Comparison of ENCODE assay signal across 16 mouse cellular contexts in the genomic region with DNA sequence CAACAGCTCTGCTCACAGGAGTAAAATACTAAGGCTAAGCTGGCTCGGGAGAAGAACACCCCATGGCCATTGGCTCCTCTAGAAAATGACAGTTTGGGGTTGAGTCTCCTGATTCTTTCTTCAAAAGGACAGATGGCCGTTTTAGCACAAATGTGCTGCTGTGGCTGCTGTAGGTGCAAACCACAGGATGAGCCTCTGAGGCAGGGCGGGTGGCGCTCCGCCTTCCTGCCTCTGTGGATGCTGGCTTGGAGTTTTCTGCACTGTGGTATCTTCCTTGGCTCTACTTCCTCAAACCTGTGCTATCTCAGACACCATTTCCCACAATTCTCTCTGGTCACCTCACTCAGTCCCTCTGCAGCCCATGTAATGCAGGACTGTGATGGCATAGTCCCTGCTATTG.
DNase-seq lines count a peak whose midpoint lies in the region; ATAC-seq and TF ChIP-seq lines count a peak whose summit lies in the region.
"Had no signal": no experiment of that assay in that cellular context is flagged by ENCODE, and none has a peak within 500 bp of the region (broad histone marks: within the 10 kb centered on the region; RNA-seq: fewer than 3 reads in every experiment).

No protein-coding gene starts in this region.

- in situ Hi-C loops in ES-E14 (cut with MboI; ENCODE audit: low sequenced_read_pairs in 2 of 2, unreplicated experiment in 2 of 2): no loop called here

- no peak for ATAC-seq in hindbrain, embryonic 12.5 days (ENCODE audit: low FRiP score)
- no peak for ATAC-seq in hindbrain, embryonic 16.5 days
- no peak for ATAC-seq in forebrain, embryonic 11.5 days (replicated peaks; ENCODE audit: low FRiP score)
- ATAC-seq: liver, postnatal 0 days had no signal

- no peaks in the 10 kb centered on the region for H3K9me3 ChIP-seq in hindbrain, embryonic 12.5 days (replicated peaks)
- H3K9me3 ChIP-seq in hindbrain, embryonic 16.5 days (ENCODE audit: control insufficient read depth, low read length): no peaks in the 10 kb centered on the region
- no peaks in the 10 kb centered on the region for H3K9me3 ChIP-seq in ES-E14 (ENCODE audit: control insufficient read depth, insufficient read depth, low read depth, low read length)
- no peaks in the 10 kb centered on the region for H3K9me3 ChIP-seq in limb, embryonic 10.5 days (replicated peaks)
- H3K9me3 ChIP-seq in forebrain, embryonic 11.5 days (ENCODE audit: control insufficient read depth, low read length): no peaks in the 10 kb centered on the region; the same call in 1 of the 2 replicates
- H3K9me3 ChIP-seq: midbrain, embryonic 12.5 days; neural tube, embryonic 13.5 days; stomach, embryonic 15.5 days had no signal

- no peak overlapping the region for H3K9ac ChIP-seq in hindbrain, embryonic 12.5 days
- no peak overlapping the region for H3K9ac ChIP-seq in hindbrain, embryonic 16.5 days (ENCODE audit: low read depth, low read length)
- H3K9ac ChIP-seq in ES-E14 (ENCODE audit: insufficient read depth, low read depth, low read length, poor library complexity, severe bottlenecking): no peak overlapping the region
- no peak overlapping the region for H3K9ac ChIP-seq in forebrain, embryonic 11.5 days (ENCODE audit: low read length)
- H3K9ac ChIP-seq: liver, postnatal 0 days; midbrain, embryonic 12.5 days; neural tube, embryonic 13.5 days; stomach, embryonic 15.5 days had no signal

- peaks cover 24% of the 10 kb centered on the region for H3K4me1 ChIP-seq in hindbrain, embryonic 12.5 days
- H3K4me1 ChIP-seq in hindbrain, embryonic 16.5 days (ENCODE audit: control insufficient read depth, insufficient read depth, low read depth, low read length): peaks cover 6% of the 10 kb centered on the region; the same call in 1 of the 2 replicates
- H3K4me1 ChIP-seq in ES-E14 (ENCODE audit: control insufficient read depth in 2 of 2, insufficient read depth in 2 of 2, low read length in 2 of 2, poor library complexity in 1 of 2): no peaks in the 10 kb centered on the region; a peak in 1 of 4 replicates
- peaks cover 64% of the 10 kb centered on the region for H3K4me1 ChIP-seq in limb, embryonic 10.5 days
- H3K4me1 ChIP-seq in forebrain, embryonic 11.5 days (replicated peaks; ENCODE audit: control insufficient read depth, insufficient read depth, low read length): peaks cover 2% of the 10 kb centered on the region; the same call in 1 of the 2 replicates

- WGBS in hindbrain, embryonic 12.5 days: 66% methylated on average over 5 of the region's 5 CpGs
- 72% methylated on average over 5 of the region's 5 CpGs for WGBS in hindbrain, embryonic 16.5 days
- WGBS in limb, embryonic 10.5 days: 56% methylated on average over 5 of the region's 5 CpGs
- 79% methylated on average over 5 of the region's 5 CpGs for WGBS in forebrain, embryonic 11.5 days

- no peak overlapping the region for H3K4me3 ChIP-seq in hindbrain, embryonic 12.5 days
- no peak overlapping the region for H3K4me3 ChIP-seq in hindbrain, embryonic 16.5 days (ENCODE audit: low read length)
- 0 out of 4 replicates have a peak overlapping the region, but pooled peaks of 1 of the 2 experiments have one; percentile 10 for H3K4me3 ChIP-seq in ES-E14 (ENCODE audit: insufficient read depth in 1 of 2, low read depth in 1 of 2, low read length in 2 of 2, poor library complexity in 1 of 2, severe bottlenecking in 1 of 2)
- H3K4me3 ChIP-seq in limb, embryonic 10.5 days: no peak overlapping the region
- H3K4me3 ChIP-seq in forebrain, embryonic 11.5 days (ENCODE audit: low read depth, low read length): no peak overlapping the region
- H3K4me3 ChIP-seq: heart, adult 2 months; midbrain, embryonic 12.5 days; neural tube, embryonic 13.5 days; stomach, embryonic 15.5 days had no signal

- peak; percentile 13 for DNase-seq in ES-E14 (ENCODE audit: low read depth, low spot score)
- no peak for DNase-seq in limb, embryonic 10.5 days (ENCODE audit: low spot score)
- DNase-seq in thymus, postnatal 14 days: peak; percentile 81
- DNase-seq in retina, embryonic 14.5 days (ENCODE audit: low spot score): no peak
- no peak for DNase-seq in heart, adult 18-20 months
- no peak for DNase-seq in forebrain, embryonic 11.5 days (ENCODE audit: low spot score)
- DNase-seq: adrenal gland, adult 2 months; cerebellum, adult 11 months; heart, adult 2 months; kidney, postnatal 14 days; liver, postnatal 0 days had no signal

- 0 out of 2 replicates have a peak overlapping the region, but pooled peaks have one; percentile 41 for H3K27ac ChIP-seq in hindbrain, embryonic 12.5 days
- H3K27ac ChIP-seq in hindbrain, embryonic 16.5 days (ENCODE audit: low read depth, low read length): no peak overlapping the region
- H3K27ac ChIP-seq in ES-E14 (ENCODE audit: insufficient read depth, low read depth, low read length, poor library complexity, severe bottlenecking): no peak overlapping the region
- H3K27ac ChIP-seq in limb, embryonic 10.5 days: peak overlapping the region; percentile 61
- no peak overlapping the region for H3K27ac ChIP-seq in forebrain, embryonic 11.5 days (ENCODE audit: low read depth, low read length)
- H3K27ac ChIP-seq: heart, adult 2 months; midbrain, embryonic 12.5 days; stomach, embryonic 15.5 days had no signal

- no peak overlapping the region for H3K4me2 ChIP-seq in hindbrain, embryonic 12.5 days (replicated peaks)
- no peak overlapping the region for H3K4me2 ChIP-seq in hindbrain, embryonic 16.5 days (ENCODE audit: low read length)
- no peak overlapping the region for H3K4me2 ChIP-seq in forebrain, embryonic 11.5 days (ENCODE audit: low read depth, low read length, severe bottlenecking)
- H3K4me2 ChIP-seq: midbrain, embryonic 12.5 days; neural tube, embryonic 13.5 days; stomach, embryonic 15.5 days had no signal

- H3K27me3 ChIP-seq in hindbrain, embryonic 12.5 days: no peaks in the 10 kb centered on the region
- H3K27me3 ChIP-seq in hindbrain, embryonic 16.5 days (replicated peaks; ENCODE audit: control insufficient read depth, insufficient read depth, low read length): no peaks in the 10 kb centered on the region
- H3K27me3 ChIP-seq in limb, embryonic 10.5 days (ENCODE audit: low read depth, poor library complexity, severe bottlenecking): no peaks in the 10 kb centered on the region
- H3K27me3 ChIP-seq in forebrain, embryonic 11.5 days (ENCODE audit: control insufficient read depth, insufficient read depth, low read length): no peaks in the 10 kb centered on the region
- H3K27me3 ChIP-seq: midbrain, embryonic 12.5 days; neural tube, embryonic 13.5 days; stomach, embryonic 15.5 days had no signal

- H3K36me3 ChIP-seq in hindbrain, embryonic 12.5 days: no peaks in the 10 kb centered on the region
- no peaks in the 10 kb centered on the region for H3K36me3 ChIP-seq in hindbrain, embryonic 16.5 days (ENCODE audit: control insufficient read depth, insufficient read depth, low read length)
- no peaks in the 10 kb centered on the region for H3K36me3 ChIP-seq in ES-E14 (ENCODE audit: control insufficient read depth, insufficient read depth, low read length, poor library complexity, severe bottlenecking)
- no peaks in the 10 kb centered on the region for H3K36me3 ChIP-seq in limb, embryonic 10.5 days
- H3K36me3 ChIP-seq in forebrain, embryonic 11.5 days (ENCODE audit: control insufficient read depth, insufficient read depth, low read length): no peaks in the 10 kb centered on the region
- H3K36me3 ChIP-seq: midbrain, embryonic 12.5 days; neural tube, embryonic 13.5 days; stomach, embryonic 15.5 days had no signal

TF ChIP-seq in ES-E14, 5 proteins besides CTCF, POLR2A, EP300 and RAD21:
- no peak for TF ChIP-seq ZNF384 (IDR thresholded peaks at IDR 0.05; ENCODE audit: low read depth, low read length)
- TF ChIP-seq MAFK (IDR thresholded peaks at IDR 0.05; ENCODE audit: insufficient read depth, low read depth, low read length): no peak
- no peak for TF ChIP-seq HCFC1 (IDR thresholded peaks at IDR 0.05; ENCODE audit: borderline replicate concordance, insufficient read depth, low read length)
- TF ChIP-seq CHD2 (IDR thresholded peaks at IDR 0.05; ENCODE audit: low read depth, low read length): no peak
- no peak for TF ChIP-seq ZC3H11A (IDR thresholded peaks at IDR 0.05; ENCODE audit: borderline replicate concordance, low read depth, low read length)
TF ChIP-seq in ES-E14: peak in this region for 0.

Comparison
In these comparisons a context has a peak if more than half of its experiments do, and no peak if none do; other contexts are left out.
1. H3K27ac ChIP-seq: peak in hindbrain, embryonic 12.5 days (single experiment) and limb, embryonic 10.5 days (single experiment); none in hindbrain, embryonic 16.5 days (single experiment), ES-E14 (single experiment) and forebrain, embryonic 11.5 days (single experiment).
2. DNase-seq: peak in ES-E14 (single experiment) and thymus, postnatal 14 days (single experiment); none in limb, embryonic 10.5 days (single experiment), retina, embryonic 14.5 days (single experiment), heart, adult 18-20 months (0 of 2) and forebrain, embryonic 11.5 days (single experiment).